Mouse (Mus musculus): ENCODE data around the gene Gpr152.

DNA sequence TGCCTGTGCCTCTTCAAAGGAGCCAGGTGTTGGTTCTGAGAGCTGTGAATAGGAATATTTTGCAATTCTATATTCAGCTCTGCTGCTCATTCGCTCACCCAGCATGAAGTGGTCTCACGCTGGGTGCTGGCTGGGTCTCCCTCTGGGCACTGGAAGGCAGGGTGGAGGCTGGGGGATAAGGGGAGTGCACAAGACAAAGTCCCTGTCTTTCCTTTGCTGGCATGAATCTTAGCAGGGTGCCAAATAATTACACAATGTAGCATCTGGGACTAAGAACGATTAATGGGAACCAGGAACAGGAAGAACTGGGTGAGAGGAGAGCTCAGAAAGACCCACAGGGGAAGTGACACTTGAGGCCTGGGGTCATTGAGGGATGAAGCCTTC lies 7.4 kb downstream of the Gpr152 start:
- TF ChIP-seq TAL1 (IDR thresholded peaks at IDR 0.05; ENCODE audit: low read length) (no peak), GATA1 (IDR thresholded peaks at IDR 0.05; ENCODE audit: low read length) (no peak)
